Mouse (Mus musculus) macrophage (primary cell): ENCODE data around the gene Lig3. TPM values are rescaled to one million over a fixed set of nuclear protein-coding genes. Genes with fewer than 3 reads are reported as not detected.

Experiments used
- H3K27ac ChIP-seq: fragments of 350-480 bp; formaldehyde crosslinking; 2 replicates; pipeline ENCODE4 v1.9.0; 2021
- H3K36me3 ChIP-seq: fragments of 350-480 bp; formaldehyde crosslinking; 2 replicates; pipeline ENCODE4 v1.9.0; 2021; ENCODE audit errors: inconsistent target
- H3K4me3 ChIP-seq: fragments of 350-480 bp; formaldehyde crosslinking; 2 replicates; pipeline ENCODE4 v1.9.0; 2021; ENCODE audit errors: inconsistent target
- H3K79me2 ChIP-seq: fragments of 350-480 bp; formaldehyde crosslinking; 2 replicates; pipeline ENCODE4 v1.9.0; 2021; ENCODE audit errors: inconsistent target
- WGBS: methylation state at CpG from one replicate; pipeline ENCODE4 v1.1.7; 2026; ENCODE audit warnings: inconsistent platforms; ENCODE audit not compliant: missing documents; 5-methylcytosine and 5-hydroxymethylcytosine counted together
- polyA plus RNA-seq: library from polyadenylated mRNA; stranded (reverse); fragments of 250-400 nt; gene quantifications from 3 replicates; pipeline ENCODE4 v1.2.4, GENCODE M21; 2018; ENCODE audit warnings: inconsistent platforms

Gene Lig3
- polyA plus RNA-seq, 1 experiment from 2014 or later: 8.5 TPM

DNA sequence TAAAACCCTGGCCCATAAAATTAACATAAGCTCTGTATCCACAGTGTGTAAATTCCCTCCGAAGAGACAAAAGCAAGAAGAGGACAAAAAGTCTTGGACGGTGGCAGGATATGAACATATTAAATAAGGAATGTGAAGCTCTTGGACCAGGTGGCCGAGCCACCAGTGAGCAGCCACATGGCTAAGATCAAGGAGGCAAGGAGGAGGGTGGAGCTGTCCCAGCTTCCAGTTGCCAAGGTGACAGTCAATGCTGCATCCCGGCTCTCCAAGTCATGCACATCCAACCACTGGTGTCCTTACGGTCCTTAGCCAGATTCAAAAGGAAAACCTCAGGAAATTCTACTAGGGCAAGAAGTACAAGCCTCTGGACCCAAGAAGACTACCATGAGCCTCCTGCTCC, 57.6 kb downstream of the Lig3 start:
- no peak overlapping the region for H3K4me3 ChIP-seq
- peaks cover 21% of the 10 kb centered on the region; the same call in 1 of the 2 replicates for H3K79me2 ChIP-seq
- 98% methylated on average over 5 of the region's 5 CpGs for WGBS
- H3K27ac ChIP-seq: no peak overlapping the region
- H3K36me3 ChIP-seq: no peaks in the 10 kb centered on the region

DNA sequence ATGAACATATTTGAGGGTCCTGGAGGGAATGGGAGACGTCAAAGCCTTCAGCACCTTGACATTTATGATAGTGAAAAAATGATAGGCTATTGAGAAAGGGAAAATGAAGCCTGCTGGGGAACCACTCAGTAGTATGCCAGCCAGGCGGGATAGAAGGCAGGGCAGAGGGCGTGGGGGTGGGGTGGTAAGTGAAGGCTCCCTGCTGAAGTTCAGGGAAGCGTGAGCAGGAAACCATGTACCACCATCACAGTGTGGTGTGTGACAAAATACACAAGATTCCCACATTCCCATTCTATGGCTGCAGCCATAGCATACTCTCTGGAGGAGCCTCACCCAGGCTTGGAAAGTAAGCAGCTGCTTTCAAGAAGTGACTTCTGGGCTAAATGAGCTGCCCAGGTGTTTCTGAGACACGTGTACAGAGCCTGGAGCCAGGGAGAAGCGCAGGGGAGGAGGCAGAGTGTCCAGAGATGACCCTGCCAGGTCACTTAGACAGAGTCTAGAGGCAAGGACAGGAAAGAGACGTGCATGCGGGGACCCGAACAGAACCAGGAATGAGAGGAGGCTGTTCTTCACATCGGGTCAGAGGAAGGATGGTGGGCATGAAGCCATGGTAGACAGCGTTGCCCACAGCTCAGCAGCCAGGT, 64.0 kb downstream of the Lig3 start:
- 52% methylated on average over 11 of the region's 11 CpGs for WGBS
- H3K79me2 ChIP-seq: peaks cover 8% of the 10 kb centered on the region; the same call in 1 of the 2 replicates
- peak overlapping the region; percentile 23; the same call in 1 of the 2 replicates for H3K4me3 ChIP-seq
- H3K27ac ChIP-seq: no peak overlapping the region
- no peaks in the 10 kb centered on the region for H3K36me3 ChIP-seq

DNA sequence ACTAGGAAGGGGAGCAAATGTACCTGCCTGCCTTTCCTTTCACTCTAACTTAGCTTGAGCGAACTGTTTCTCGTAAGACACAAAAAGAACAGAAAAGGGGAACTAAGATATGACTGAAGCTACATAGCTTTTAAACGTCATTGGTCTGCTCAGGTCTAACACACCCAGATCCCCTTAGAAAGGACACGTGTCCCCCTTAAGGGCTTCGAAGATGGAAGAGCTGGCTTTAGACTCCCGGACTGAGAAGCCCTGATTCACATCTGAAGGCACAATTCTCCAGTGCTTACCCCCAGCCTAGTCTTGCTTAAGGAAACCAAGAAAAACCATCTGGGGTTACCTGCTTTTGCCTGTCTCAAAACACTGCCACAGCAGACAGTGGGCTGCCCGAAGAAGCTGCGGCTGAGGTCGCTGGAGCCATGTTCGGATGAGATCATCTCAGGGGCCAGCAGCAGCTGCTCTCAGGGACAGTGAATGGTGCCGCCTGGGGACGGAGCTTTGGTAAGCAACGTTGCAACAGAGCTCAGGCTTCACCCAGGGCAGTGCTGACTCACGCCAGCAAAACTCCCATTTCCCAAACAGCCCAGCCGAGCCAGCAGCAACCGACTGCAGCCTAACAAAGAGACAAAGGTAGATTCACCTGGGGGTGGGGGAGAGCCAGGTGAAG, 64.6 kb downstream of the Lig3 start:
- H3K4me3 ChIP-seq: peak overlapping the region; percentile 23

DNA sequence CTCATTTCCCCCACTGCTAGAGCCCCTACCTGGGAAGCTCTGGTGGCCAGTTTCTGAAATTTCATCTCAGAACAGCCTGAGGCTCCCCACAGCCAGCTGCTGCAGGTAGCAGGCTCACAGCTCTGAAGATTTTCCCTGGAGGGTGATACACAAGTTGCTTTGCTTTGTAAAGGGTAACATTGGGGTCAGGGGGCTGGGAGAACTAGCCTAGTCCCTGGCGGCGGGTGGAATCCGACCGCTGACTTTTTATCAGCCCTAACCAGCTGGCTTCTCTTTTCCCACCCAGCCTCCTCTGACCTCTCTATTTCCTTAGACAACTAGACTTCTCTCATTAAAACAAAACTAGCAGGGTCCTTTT, 65.2 kb downstream of the Lig3 start:
- Histone ChIP-seq H3K4me3 (peak overlapping the region; percentile 23; the same call in 1 of the 2 replicates), H3K27ac (0 out of 2 replicates have a peak overlapping the region, but pooled peaks have one; percentile 36), H3K36me3 (no peaks in the 10 kb centered on the region), H3K79me2 (peaks cover 13% of the 10 kb centered on the region; the same call in 1 of the 2 replicates)
- WGBS: 19% methylated on average over 4 of the region's 4 CpGs

More for the DNA sequence above, 64.6 kb downstream of the Lig3 start:
- Histone ChIP-seq H3K79me2 (peaks cover 12% of the 10 kb centered on the region; the same call in 1 of the 2 replicates), H3K27ac (peak overlapping the region; percentile 36), H3K36me3 (no peaks in the 10 kb centered on the region)
- WGBS: 5% methylated on average over 15 of the region's 16 CpGs

DNA sequence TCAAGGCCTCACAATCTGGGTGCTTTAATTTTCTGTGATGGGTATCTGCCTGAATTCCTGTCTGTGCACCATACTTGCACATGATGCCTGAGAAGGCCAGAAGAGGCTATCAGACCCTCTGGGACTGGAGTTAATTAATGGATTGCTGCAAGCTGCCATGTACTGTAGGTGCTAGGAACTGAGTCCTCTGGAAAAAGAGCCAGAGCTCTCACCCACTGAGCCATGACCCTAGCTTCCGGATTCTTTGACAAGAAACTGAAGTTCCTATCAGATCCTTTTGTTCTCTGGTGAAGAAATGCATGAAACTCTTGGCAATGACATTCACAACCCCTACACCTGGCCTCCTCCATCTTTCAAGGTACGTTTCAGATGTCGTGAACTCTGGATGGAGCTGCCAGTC, 66.0 kb downstream of the Lig3 start:
- H3K4me3 ChIP-seq: no peak overlapping the region
- peaks cover 21% of the 10 kb centered on the region; the same call in 1 of the 2 replicates for H3K79me2 ChIP-seq
- no peaks in the 10 kb centered on the region for H3K36me3 ChIP-seq
- no peak overlapping the region for H3K27ac ChIP-seq
- WGBS: 98% methylated on average over 3 of the region's 3 CpGs

DNA sequence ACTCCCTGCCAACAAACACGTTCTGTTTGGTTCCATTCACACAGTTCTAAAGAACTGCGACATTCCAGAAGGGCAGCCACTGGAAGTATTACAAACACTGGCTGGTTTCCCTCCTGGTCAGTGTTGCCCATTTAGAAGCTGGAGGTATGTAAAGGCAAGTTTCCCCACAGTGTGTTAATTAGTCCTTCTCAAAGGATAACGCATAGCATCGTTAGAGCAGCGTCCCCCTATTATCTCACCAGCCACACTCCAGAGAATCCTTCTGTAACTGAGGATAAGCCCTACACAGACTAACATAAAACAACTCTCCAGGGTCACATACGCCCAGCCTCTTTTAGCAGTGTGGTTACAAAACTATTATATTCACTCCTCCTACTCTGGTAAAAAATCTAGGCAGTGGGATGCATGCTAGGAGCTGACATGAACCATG, 66.7 kb downstream of the Lig3 start:
- H3K27ac ChIP-seq: no peak overlapping the region
- WGBS: 92% methylated on average over 6 of the region's 6 CpGs
- H3K79me2 ChIP-seq: peaks cover 28% of the 10 kb centered on the region; the same call in 1 of the 2 replicates
- H3K36me3 ChIP-seq: no peaks in the 10 kb centered on the region
- no peak overlapping the region for H3K4me3 ChIP-seq

DNA sequence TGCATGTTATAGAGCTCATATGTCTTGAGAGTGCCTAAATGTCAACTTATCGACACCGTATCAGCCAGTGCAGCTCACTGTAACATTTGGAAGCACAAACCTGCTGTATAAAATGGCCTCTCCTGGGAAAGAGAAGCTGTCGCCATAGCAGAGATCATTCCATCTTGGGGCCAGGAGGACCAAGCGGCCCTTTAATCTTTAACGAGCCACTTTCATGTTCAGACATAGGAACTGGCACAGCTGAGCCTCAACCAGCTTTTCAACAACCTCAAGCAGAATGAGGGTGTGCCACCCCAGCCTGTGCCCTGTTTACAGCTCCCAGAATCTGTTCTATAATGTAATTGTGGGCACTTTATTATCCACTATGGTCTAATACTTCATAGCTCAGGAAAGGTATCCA, 69.4 kb downstream of the Lig3 start:
- Histone ChIP-seq H3K36me3 (no peaks in the 10 kb centered on the region), H3K27ac (no peak overlapping the region), H3K4me3 (no peak overlapping the region), H3K79me2 (peaks cover 50% of the 10 kb centered on the region; the same call in 1 of the 2 replicates)
- WGBS: 86% methylated on average over 5 of the region's 5 CpGs

DNA sequence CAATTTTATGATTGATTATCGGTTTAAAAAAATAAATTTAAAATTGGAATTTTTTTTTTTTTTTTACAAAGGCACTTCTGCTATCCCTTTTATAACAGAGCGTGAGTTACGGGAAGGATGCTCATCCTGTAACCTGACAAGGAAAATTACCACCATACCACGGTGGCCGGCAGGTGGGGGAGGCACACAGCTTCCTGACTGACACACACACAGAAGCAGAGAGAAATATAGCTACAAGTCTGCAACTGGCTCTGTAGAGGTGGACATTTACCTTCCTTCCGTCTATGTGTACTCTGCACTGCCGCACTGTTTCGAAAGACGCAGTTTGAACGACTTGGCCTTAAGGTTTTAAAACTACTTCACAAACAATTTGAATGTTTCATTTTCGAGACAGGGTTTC, 71.2 kb downstream of the Lig3 start:
- H3K27ac ChIP-seq: no peak overlapping the region

DNA sequence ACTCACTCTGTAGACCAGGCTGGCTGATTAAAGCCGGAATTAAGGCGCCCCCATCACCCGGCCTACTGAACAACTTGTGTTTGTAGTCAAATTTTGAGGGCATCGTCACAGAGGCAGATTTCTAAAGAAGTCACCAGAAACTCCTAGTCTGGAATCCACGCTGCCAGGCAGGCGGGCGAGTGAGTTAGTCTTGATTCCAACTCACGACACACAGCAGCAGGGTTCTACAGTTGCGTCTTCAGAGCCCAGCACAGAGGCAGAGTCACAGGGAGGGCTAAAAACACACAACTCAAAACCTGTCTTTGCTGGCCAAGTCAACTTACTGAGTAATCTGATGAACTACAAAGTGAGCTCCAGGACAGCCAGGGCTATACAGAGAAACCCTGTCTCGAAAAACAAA, 71.6 kb downstream of the Lig3 start:
- Histone ChIP-seq H3K27ac (no peak overlapping the region), H3K36me3 (no peaks in the 10 kb centered on the region), H3K79me2 (peaks cover 72% of the 10 kb centered on the region; the same call in 1 of the 2 replicates), H3K4me3 (no peak overlapping the region)
- WGBS: 93% methylated on average over 10 of the region's 10 CpGs

More for the DNA sequence above, 71.2 kb downstream of the Lig3 start:
- H3K36me3 ChIP-seq: no peaks in the 10 kb centered on the region
- WGBS: 90% methylated on average over 11 of the region's 11 CpGs
- H3K4me3 ChIP-seq: no peak overlapping the region
- H3K79me2 ChIP-seq: peaks cover 68% of the 10 kb centered on the region; the same call in 1 of the 2 replicates

DNA sequence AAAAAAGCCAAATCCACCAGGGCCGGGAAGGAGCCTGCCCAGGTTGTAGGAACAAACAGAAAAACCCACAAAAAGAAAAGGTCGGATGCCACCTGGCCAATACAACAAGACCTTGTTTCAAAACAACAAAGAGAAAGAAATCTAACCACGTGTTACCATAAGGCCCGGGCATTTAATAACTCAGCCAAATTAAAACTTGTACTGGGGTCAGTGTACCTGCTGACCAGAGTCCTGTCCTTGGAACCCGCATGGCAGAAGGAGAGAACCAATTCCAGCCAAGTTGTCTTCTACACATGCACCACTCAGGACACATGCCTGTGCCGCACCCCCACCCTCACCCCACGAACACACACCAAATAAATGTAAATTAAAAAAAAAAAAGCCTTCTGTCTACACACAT, 72.0 kb downstream of the Lig3 start:
- Histone ChIP-seq H3K36me3 (no peaks in the 10 kb centered on the region), H3K4me3 (no peak overlapping the region), H3K27ac (no peak overlapping the region), H3K79me2 (peaks cover 75% of the 10 kb centered on the region; the same call in 1 of the 2 replicates)
- 95% methylated on average over 7 of the region's 7 CpGs for WGBS

Other genes with a start within 250 kb of the Lig3 start
- gene Cct6b, start 16.8 kb upstream of the Lig3 start, polyA plus RNA-seq: 0.10 to 0.12 TPM in 2 of 3 replicates, not detected in the other
- gene Zfp830, start 16.8 kb upstream of the Lig3 start, polyA plus RNA-seq: 17.4 to 31.8 TPM (median 19.8 TPM) in 3 replicates
- 3.1 to 7.7 TPM (median 5.0 TPM) in 3 replicates for gene Rffl, start 90.1 kb downstream of the Lig3 start, polyA plus RNA-seq
- 6.3 to 8.1 TPM (median 7.7 TPM) in 3 replicates for gene Rad51d, start 109.5 kb downstream of the Lig3 start, polyA plus RNA-seq
- gene Fndc8, start 111.0 kb downstream of the Lig3 start, polyA plus RNA-seq: not detected in 3 replicates
- gene Nle1, start 127.3 kb downstream of the Lig3 start, polyA plus RNA-seq: 3.3 to 10.8 TPM (median 3.7 TPM) in 3 replicates
- gene Unc45b, start 129.4 kb downstream of the Lig3 start, polyA plus RNA-seq: 0.06 TPM in 1 of 3 replicates, not detected in the others
- 138 to 296 TPM (median 191 TPM) in 3 replicates for gene Slfn5, start 170.2 kb downstream of the Lig3 start, polyA plus RNA-seq
- 24.7 to 28.8 TPM (median 27.0 TPM) in 3 replicates for gene Slfn9, start 210.7 kb downstream of the Lig3 start, polyA plus RNA-seq
- 43.7 to 104 TPM (median 83.5 TPM) in 3 replicates for gene Slfn8, start 239.7 kb downstream of the Lig3 start, polyA plus RNA-seq